Mouse (Mus musculus) heart, postnatal 0 days (tissue): ENCODE data around the gene Evi5.

Experiments
- CTCF ChIP-seq: IDR thresholded peaks from 2 replicates; pipeline ENCODE4 v1.5.1; 2016; ENCODE audit warnings: antibody characterized with exemption, control low read depth, low read depth
- EP300 ChIP-seq: IDR thresholded peaks from 2 replicates; pipeline ENCODE4 v1.6.1; 2016; ENCODE audit warnings: antibody characterized with exemption, low read depth

DNA sequence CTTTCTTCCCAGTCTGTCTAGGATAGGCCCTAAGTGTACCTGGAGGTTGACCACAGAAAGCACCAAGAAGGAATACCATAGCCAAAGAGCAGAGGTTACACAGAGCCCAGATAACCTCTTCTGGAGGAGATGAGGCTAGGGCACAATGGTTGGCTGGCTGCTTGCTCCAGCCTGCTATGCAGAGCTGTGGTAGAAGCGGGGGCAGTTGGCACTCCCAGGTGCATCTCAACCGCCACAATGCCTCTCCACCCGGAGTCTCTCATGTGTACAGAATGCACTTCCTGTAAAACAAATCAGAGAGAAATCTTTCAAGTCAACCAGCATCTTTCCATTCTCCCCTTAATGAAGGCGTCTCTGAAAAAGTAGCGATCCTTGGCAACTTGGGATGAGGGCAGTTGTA is 135.9 kb downstream of the Evi5 start:
- TF ChIP-seq EP300 = no peak
- no peak for TF ChIP-seq CTCF
